Mouse (Mus musculus) limb, embryonic 14.5 days (tissue): ENCODE measurements around the gene Tspear. TPM values are rescaled to one million over a fixed set of nuclear protein-coding genes. Genes with fewer than 3 reads are reported as not detected.
A peak's percentile ranks its signal among the peaks of the same experiment; 100 is the strongest.

Experiments used
- ATAC-seq: fragments of 200-750 bp; cut with Nextera tagmentation; 2 replicates; pipeline ENCODE4 v1.8.0; 2017; ENCODE audit warnings: low read depth, moderate number of reproducible peaks, moderate TSS enrichment; ENCODE audit not compliant: low FRiP score
- DNase-seq: peaks from one replicate; pipeline ENCODE4 v3.0.0-alpha.2; 2015; ENCODE audit warnings: low spot score
- H3K27ac ChIP-seq: fragments of 300-500 bp; sonication (generic); replicated peaks from 2 replicates; pipeline ENCODE4 v1.5.1; 2014; ENCODE audit warnings: low read depth, mild to moderate bottlenecking, low read length, moderate library complexity, mixed read lengths
- H3K27me3 ChIP-seq: fragments of 300-500 bp; sonication (generic); 2 replicates; pipeline ENCODE4 v1.6.1; 2014; ENCODE audit warnings: low read length, mixed read lengths; ENCODE audit not compliant: control insufficient read depth, insufficient read depth
- H3K36me3 ChIP-seq: fragments of 300-500 bp; sonication (generic); 2 replicates; pipeline ENCODE4 v1.6.1; 2014; ENCODE audit warnings: mild to moderate bottlenecking, low read length, moderate library complexity, mixed read lengths; ENCODE audit not compliant: control insufficient read depth, insufficient read depth
- H3K4me1 ChIP-seq: fragments of 300-500 bp; sonication (generic); 2 replicates; pipeline ENCODE4 v1.6.1; 2014; ENCODE audit warnings: antibody characterized with exemption, low read length, mixed read lengths; ENCODE audit not compliant: control insufficient read depth, insufficient read depth
- H3K4me2 ChIP-seq: fragments of 300-500 bp; sonication (generic); replicated peaks from 2 replicates; pipeline ENCODE4 v1.6.1; 2014; ENCODE audit warnings: low read depth, mild to moderate bottlenecking, low read length, moderate library complexity; ENCODE audit not compliant: severe bottlenecking
- H3K4me3 ChIP-seq: fragments of 300-500 bp; sonication (generic); replicated peaks from 2 replicates; pipeline ENCODE4 v1.5.1; 2014; ENCODE audit warnings: low read length
- H3K9ac ChIP-seq: fragments of 300-500 bp; sonication (generic); 2 replicates; pipeline ENCODE4 v1.6.1; 2014; ENCODE audit warnings: mild to moderate bottlenecking, low read depth, low read length, moderate library complexity; ENCODE audit not compliant: severe bottlenecking
- H3K9me3 ChIP-seq: fragments of 300-500 bp; sonication (generic); 2 replicates; pipeline ENCODE4 v1.6.1; 2016; ENCODE audit warnings: low read length; ENCODE audit not compliant: control insufficient read depth
- POLR2A ChIP-seq: fragments of 200-500 bp; IDR thresholded peaks from 2 replicates; pipeline ENCODE4 v1.8.0; 2012; ENCODE audit warnings: inconsistent platforms, mild to moderate bottlenecking, moderate library complexity, borderline replicate concordance; ENCODE audit not compliant: insufficient read depth, insufficient read length; ENCODE audit errors: extremely low read depth
- WGBS: fragments of 180-500 bp; shearing (Covaris S2); extraction: QIAGEN DNeasy Blood & Tissue Kit; methylation state at CpG from one replicate; pipeline ENCODE4 v1.1.7; 2014; 5-methylcytosine and 5-hydroxymethylcytosine counted together
- polyA plus RNA-seq, 2 experiments: library from polyadenylated mRNA; depleted of rRNA in 1 of 2; stranded (reverse) in 1 of 2; unstranded in 1 of 2; fragments of >200 nt; fragmentation: Nextera tagmentation in 1 of 2; extraction: Ambion mirVana in 1 of 2; gene quantifications; 2 replicates each; pipeline versions ENCODE4 v1.2.1 to v1.2.3; 2012 to 2014

Gene Tspear
- polyA plus RNA-seq, 2 experiments, result 1.5 to 2.0 TPM

- DNase-seq (peak; percentile 21), ATAC-seq (peak; percentile 65)
- H3K36me3 ChIP-seq, result no peaks in the 10 kb centered on the region
- H3K9ac ChIP-seq, result no peak overlapping the region
- 26% methylated on average over 14 of the region's 14 CpGs for WGBS
- TF ChIP-seq POLR2A, result no peak
- peak overlapping the region; percentile 30; the same call in 1 of the 2 replicates for H3K4me2 ChIP-seq
- H3K4me3 ChIP-seq, result peak overlapping the region; percentile 8; the same call in 1 of the 2 replicates
- H3K27ac ChIP-seq, result no peak overlapping the region
- H3K4me1 ChIP-seq, result no peaks in the 10 kb centered on the region
- H3K27me3 ChIP-seq, result no peaks in the 10 kb centered on the region
- H3K9me3 ChIP-seq, result no peaks in the 10 kb centered on the region
These were observed 177.8 kb downstream of the Tspear start for GRCm38 (mm10) chr10:77864067-77864761.

GRCm38 (mm10) chr10:77864762-77865143 lies 178.4 kb downstream of the Tspear start:
- Histone ChIP-seq H3K4me1 (no peaks in the 10 kb centered on the region), H3K36me3 (no peaks in the 10 kb centered on the region), H3K9me3 (no peaks in the 10 kb centered on the region), H3K4me3 (peak overlapping the region; percentile 8; the same call in 1 of the 2 replicates), H3K27ac (no peak overlapping the region), H3K4me2 (peak overlapping the region; percentile 30; the same call in 1 of the 2 replicates), H3K27me3 (no peaks in the 10 kb centered on the region), H3K9ac (no peak overlapping the region)
- no peak for TF ChIP-seq POLR2A
- 35% methylated on average over 11 of the region's 11 CpGs for WGBS
- no peak for DNase-seq
- no peak for ATAC-seq

- Histone ChIP-seq H3K4me2 (no peak overlapping the region), H3K27me3 (no peaks in the 10 kb centered on the region), H3K9me3 (no peaks in the 10 kb centered on the region), H3K27ac (no peak overlapping the region), H3K4me3 (no peak overlapping the region), H3K9ac (no peak overlapping the region), H3K4me1 (no peaks in the 10 kb centered on the region), H3K36me3 (no peaks in the 10 kb centered on the region)
- TF ChIP-seq POLR2A, result no peak
- no peak for ATAC-seq
- DNase-seq, result no peak
- WGBS, result 10% methylated on average over 1 of the region's 1 CpGs
These were observed 181.2 kb downstream of the Tspear start for GRCm38 (mm10) chr10:77867546-77867945.

- H3K4me1 ChIP-seq, result no peaks in the 10 kb centered on the region
- 88% methylated on average over 7 of the region's 7 CpGs for WGBS
- ATAC-seq (no peak), DNase-seq (no peak)
- no peak for TF ChIP-seq POLR2A
- no peaks in the 10 kb centered on the region for H3K36me3 ChIP-seq
- no peak overlapping the region for H3K9ac ChIP-seq
- no peaks in the 10 kb centered on the region for H3K27me3 ChIP-seq
- H3K9me3 ChIP-seq, result no peaks in the 10 kb centered on the region
- no peak overlapping the region for H3K4me3 ChIP-seq
- no peak overlapping the region for H3K27ac ChIP-seq
- H3K4me2 ChIP-seq, result no peak overlapping the region
These were observed 183.3 kb downstream of the Tspear start for GRCm38 (mm10) chr10:77869651-77870050.

- DNase-seq, result no peak
- no peak overlapping the region for H3K4me2 ChIP-seq
- no peaks in the 10 kb centered on the region for H3K9me3 ChIP-seq
- no peaks in the 10 kb centered on the region for H3K36me3 ChIP-seq
- no peaks in the 10 kb centered on the region for H3K27me3 ChIP-seq
- H3K4me1 ChIP-seq, result no peaks in the 10 kb centered on the region
- TF ChIP-seq POLR2A, result no peak
- 64% methylated on average over 6 of the region's 6 CpGs for WGBS
- H3K4me3 ChIP-seq, result no peak overlapping the region
- no peak for ATAC-seq
- no peak overlapping the region for H3K9ac ChIP-seq
- no peak overlapping the region for H3K27ac ChIP-seq
These were observed 192.6 kb downstream of the Tspear start for GRCm38 (mm10) chr10:77878985-77879384.
